Mouse (Mus musculus) heart, adult 9 months (tissue): ENCODE data around the gene Nsmce1.
A peak's percentile ranks its signal among the peaks of the same experiment; 100 is the strongest.

Source experiments
- DNase-seq, 2 experiments: peaks; one replicate each; pipeline ENCODE4 v3.0.0; 2022; ENCODE audit warnings: low spot score in 2 of 2

The Nsmce1 gene

DNA sequence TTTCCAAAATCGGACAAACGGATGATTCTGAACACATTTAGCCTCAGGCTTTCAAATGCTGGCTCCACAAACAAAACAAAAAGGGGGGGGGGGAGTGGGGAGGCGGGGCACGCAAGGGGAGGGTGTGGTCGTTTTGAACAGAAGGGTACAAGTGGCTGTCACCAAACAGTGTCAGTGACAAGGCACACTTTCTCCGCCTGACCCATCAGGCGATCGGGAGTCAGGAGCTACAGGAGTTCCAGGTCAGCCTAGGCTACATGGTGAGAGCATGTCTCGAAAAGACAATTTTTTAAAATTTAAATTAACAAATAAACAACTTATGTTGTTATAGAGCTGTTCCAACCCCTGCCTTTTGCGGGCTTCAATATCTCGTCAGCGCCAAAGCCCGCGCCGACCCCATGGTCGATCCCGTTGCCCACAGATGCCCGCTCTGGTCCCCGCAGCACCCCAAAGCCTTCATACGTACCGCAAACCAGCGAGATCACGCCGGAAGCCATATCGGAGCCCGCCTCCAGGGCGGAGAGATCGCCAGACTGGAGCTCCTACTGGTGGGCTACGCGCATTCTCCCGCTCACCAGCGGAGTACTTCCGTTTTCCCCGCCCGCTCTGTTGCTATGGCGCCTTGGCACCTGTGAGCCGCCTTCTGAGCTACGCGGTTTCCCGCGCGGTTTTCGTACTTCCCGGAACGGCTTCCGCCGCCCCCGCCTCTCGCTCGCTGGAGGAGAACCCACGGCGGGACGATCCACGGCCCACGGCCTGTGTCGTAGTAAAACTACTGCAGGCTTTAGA lies at the start of gene Nsmce1:
Gene Nsmce1, minus strand, starts transcription at position 650 of the 789 bp plus-strand sequence.
- peak; percentile 96 to 97 for DNase-seq

DNA sequence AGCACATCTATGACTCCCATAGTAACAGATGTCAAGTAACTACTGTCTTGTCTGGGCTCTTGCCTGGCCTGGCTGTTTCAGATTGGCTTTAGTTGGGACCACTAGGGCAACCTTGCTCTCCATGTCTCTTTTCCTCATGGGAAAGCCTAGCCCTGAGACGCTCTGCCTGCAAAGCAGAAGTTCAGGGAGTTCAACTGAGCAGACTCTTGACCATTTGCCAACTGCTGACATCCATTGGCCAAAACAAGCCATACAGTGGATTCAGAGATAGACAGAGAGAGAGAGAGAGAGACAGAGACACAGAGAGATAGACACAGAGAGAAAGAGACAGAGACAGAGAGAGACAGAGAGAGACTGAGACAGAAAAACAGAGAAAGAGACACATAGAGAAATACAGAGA lies 49.6 kb upstream of the Nsmce1 start:
- DNase-seq, result no peak

DNA sequence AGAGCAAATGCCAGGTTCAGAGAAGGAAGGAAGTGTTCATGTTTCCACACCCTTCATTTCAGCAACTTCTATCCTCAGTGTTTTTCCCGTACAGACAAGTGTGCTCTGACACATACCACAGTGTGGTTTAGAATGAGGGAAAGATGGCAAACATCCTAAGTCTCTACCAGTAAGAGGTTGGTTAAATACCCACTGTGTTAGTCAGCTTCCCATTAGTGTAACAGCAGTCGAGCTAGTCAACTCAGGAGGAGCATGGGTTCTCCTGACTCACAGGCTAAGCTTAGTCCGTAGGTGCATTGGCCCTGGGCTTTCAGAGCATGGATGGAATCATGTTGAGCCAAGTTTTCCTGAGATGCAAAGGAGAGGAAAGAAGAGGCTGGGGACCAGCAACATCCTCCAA lies 48.0 kb upstream of the Nsmce1 start:
- no peak for DNase-seq

DNA sequence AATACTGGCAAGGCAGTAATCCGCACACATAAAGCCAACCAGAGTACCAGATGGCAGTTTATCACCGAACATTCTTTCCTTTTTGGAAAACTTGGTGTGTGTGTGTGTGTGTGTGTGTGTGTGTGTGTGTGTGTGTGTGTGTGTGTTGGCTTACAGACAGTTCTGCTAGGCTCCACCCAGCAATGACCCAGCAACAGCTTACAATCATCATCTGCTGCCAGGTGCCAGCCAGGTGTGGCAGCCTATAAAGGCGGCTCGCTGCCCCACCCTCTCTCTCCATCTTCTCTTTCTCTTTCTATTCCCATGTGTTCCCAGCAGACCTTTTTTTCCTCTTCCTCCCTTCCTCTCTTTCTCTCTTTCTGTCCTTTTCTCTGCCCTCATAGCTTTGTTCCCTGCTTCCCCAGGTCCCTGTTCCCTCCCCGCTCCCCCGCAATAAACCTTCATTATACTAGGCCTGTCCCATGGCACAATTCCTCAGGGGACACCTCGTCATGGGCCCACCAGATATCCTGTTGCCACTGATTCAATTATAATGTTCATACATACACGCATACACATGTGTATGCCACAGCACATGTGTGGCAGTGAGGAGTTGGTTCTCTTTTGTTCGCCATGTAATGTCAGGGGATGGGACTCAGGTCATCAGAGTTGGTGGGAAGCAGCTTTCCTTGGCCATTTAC lies 36.6 kb upstream of the Nsmce1 start:
- DNase-seq, result no peak

- DNase-seq, result no peak
These were observed 35.8 kb upstream of the Nsmce1 start for GRCm38 (mm10) chr7:125527186-125527585.

DNA sequence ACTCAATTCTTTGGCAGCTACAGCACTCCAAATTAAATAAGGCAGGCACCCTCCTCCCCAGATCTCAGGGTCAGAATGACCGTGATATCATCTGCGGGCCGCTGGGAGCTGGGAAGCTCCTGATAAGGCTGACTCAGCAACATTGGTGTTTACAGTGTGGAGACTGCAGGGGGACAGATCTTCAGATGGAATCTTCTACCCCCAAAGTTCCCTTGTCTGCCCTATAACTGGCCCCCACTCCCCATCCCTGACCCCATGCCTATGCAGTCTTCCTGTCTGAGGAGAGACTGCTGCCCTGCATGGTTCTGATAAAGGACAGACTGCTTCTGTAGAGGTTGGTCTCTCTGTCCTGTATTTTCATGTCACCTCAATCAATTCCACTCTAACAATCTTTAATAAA lies 31.7 kb upstream of the Nsmce1 start:
- DNase-seq, result no peak

DNA sequence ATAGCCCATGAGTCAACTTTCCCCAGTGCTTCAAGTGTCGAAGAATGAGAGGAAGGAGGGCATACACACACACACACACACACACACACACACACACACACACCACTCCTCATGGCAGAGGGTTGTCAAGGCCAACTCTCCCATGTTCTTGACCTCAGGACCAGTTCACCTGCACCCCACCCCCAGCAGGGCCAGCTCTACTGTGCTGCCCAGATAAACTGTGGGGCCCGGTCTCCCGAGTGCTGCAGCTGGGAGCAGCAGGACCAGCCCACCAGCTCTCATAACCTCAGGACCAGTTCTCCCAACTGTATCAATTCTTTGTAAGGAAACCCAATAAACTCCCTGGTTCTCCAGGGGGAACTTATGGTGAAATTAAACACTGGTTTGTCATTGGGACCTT lies 28.3 kb upstream of the Nsmce1 start:
- no peak for DNase-seq

GRCm38 (mm10) chr7:125517470-125517869 lies 26.1 kb upstream of the Nsmce1 start:
- DNase-seq, result no peak

DNA sequence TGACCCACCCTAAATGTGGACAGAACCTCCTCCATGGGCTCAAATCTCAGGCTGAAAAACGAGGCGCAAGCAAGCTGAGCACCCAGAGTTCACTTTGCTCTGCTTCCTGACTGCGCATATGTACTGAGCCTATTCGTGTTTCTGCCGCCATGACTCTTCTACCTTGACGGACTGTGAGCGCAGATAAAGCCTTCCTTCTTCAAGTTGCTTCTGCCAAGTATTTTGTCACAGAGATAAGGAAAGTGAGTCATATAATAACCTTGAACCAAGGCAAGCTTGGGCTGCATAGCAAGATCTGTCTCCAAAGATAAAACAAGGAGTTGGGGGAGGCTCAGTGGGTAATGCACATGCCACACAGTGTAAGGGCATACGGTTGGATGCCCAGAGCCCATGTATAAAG lies 25.3 kb upstream of the Nsmce1 start:
- no peak for DNase-seq

GRCm38 (mm10) chr7:125515081-125515853 lies 23.9 kb upstream of the Nsmce1 start:
- peak in 1 of 2 experiments; percentile 21 for DNase-seq

- DNase-seq, result no peak
These were observed 20.5 kb upstream of the Nsmce1 start for GRCm38 (mm10) chr7:125511852-125512251.

DNA sequence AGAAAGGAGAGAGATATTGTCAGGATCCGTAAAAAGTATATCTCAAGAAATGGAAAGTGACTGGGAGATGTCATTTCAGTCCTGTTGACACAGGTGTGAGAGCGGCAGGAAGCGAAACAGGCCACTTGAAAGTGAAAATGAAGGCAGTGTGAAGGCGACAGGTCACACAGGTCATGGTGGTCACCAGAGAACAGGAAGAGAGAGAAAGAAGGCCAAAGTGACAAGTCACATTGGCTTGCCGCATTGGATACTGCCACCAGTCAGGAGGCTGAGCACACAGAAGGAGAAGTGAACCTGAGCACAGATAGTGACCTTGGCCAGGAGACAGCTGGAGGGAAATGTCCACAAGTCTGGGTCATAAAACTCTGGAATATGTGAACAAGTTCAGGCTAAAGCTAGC lies 20.0 kb upstream of the Nsmce1 start:
- no peak for DNase-seq

DNA sequence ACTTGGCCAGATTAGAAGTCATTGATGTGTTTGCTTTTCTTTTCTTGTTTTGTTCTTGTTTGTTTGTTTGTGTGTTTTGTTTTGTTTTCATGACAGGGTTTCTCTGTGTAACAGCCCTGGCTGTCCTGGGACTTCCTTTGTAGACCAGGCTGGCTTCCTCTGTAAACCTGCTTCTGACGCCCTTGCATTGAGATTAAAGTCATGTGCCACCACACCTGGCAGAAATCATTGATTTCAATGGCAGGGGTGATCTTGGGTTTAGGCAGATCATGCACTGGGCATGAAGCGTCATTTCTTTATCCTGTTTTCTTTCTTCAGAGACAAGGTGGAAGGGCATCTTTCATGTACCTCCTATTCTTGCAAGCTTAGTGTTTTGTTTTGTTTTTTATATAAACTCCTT lies 15.9 kb upstream of the Nsmce1 start:
- DNase-seq, result no peak

- no peak for DNase-seq
These were observed 14.2 kb upstream of the Nsmce1 start for GRCm38 (mm10) chr7:125505568-125505967.

GRCm38 (mm10) chr7:125504618-125505017 lies 13.2 kb upstream of the Nsmce1 start:
- no peak for DNase-seq

DNA sequence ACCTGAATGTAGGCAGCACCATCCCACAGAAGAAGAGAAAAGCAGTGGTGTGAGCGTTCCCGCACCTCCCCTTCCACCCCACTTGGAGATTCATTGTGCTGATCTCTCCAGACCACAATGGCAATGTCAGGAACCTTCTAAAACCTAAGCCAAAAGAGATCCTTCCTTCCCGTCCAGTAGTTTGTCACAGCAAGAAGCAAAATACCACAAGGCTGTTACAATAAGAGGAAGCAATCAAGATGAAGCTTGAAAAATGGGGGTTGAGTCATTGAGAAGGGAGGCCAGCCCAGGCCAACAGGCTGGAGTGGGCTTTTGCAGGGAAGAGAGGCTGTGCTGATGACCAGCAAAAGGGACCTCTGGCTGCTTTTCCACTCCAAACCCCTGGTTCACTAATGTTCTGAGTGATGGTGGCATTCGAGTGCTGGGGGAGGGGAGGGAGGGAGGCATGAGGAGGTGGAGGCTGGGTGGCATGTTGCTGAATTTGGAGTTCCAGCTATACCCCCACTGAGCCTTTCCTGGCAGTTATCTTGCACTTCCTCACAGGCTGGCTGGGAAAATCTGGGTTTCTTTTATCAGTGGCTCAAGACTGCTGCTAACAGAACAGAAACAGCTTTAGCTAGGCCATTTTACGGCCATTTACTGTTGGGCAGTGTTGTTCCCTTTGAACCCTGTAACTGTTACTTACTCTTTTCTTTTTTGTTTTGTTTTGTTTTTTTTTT lies 12.1 kb upstream of the Nsmce1 start:
- peak in 1 of 2 experiments; percentile 57 for DNase-seq

DNA sequence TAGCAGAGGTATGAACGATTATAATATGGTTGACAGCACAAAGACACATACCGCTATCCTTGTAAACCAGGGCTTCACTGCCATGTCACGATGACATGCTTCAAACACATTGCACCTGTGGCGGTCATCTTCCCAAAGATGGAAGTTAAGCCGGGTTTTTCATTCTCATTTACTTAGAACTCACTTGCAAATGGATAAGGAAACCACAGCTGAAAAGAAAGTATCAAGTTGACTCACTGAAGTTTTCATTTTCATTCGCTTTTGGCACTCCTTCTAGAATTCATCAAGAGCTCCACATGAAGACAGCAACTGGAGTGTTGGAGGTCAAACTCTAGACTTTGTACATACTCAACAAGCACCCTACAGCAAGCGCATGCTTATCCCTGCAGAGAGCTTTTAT lies 9.5 kb upstream of the Nsmce1 start:
- DNase-seq, result no peak

GRCm38 (mm10) chr7:125499927-125500868 lies 8.8 kb upstream of the Nsmce1 start:
- peak in 1 of 2 experiments; percentile 17 for DNase-seq

DNA sequence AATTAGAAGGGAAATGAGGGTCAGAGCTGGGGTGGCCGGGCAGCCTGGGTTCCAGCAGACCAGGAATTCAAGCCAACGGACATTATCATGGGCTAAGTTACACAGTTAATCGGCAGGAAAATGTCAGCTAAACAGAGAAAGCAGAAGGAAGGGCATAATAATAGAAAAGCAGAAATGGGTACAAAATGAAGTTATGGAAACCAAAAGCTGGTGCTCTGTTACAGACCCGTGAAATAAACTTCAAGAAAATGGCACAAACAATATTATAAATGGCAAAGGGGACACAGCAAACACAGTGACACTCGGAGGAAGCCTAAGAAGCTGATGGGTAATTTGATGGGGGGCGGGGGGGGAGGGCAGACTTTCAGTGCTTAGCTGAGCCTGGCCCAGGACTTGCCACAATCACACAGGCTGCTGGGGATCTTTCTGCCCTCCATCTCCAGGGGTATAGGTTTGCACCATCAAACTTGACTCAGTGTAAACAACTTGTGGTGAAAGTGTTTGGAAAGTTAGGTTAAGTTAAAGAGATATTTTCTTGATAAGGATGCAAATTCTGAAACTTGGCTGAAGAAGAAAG lies 4.6 kb upstream of the Nsmce1 start:
- no peak for DNase-seq

DNA sequence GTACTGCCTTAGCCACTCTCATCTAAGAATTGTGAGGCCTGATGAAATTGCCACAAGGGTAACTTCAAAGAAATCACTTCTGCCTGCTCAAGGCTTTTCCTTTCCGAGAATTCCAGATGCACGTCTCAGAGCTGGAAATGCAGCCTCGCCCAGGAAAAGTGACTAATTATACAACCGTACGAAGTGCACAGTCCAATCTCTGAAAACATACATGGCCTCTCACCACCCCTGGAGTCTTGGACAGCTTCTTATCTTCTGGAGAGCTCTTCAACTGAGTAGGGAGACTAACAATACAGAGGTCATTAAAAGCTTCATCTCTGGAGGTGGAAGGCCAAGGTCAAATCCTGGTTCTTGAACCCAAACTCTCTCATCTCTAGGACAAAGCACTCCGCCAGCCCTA lies 1.2 kb upstream of the Nsmce1 start:
- peak in 1 of 2 experiments; percentile 21 for DNase-seq
